Mouse (Mus musculus) left cerebral cortex, postnatal 10 days (tissue): ENCODE data around the gene Midn. TPM values are rescaled to one million over a fixed set of nuclear protein-coding genes. Genes with fewer than 3 reads are reported as not detected.

Experiments used
- DNase-seq, 2 experiments: peaks; one replicate each; pipeline ENCODE4 v3.0.0; 2021 to 2022; ENCODE audit warnings: low spot score in 2 of 2, mixed read lengths in 1 of 2; ENCODE audit errors: extremely low spot score in 1 of 2
- intact Hi-C: fragments of 180-260 bp; cut with DNase I; formaldehyde crosslinking; loops from one replicate; pipeline ENCODE4 v1.15.1; 2025
- total RNA-seq, 2 experiments: library from RNA; stranded (reverse); gene quantifications; 2 replicates each; pipeline ENCODE4 v1.2.3; 2021

The Midn gene
- total RNA-seq, 2 experiments from 2014 or later: 92.6 to 103 TPM

DNA sequence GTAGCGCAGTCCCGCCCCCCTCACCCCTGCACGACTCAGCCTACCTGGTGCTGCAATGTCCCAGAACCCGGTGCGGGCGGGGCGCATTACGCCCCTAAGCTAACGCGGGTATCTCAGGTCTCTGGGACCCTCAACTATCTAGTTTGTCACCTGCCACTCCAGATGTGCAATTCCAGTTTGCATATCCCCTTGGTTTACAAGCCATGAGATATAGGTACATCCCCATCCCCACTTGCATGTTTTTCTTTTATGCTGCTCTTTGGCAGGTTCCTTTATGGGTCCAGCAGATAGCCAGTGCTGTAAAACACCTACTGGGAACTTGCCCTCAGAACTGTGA lies 8.7 kb upstream of the Midn start:
- intact Hi-C loops: no loop called here

GRCm38 (mm10) chr10:80139975-80140665 lies 8.0 kb upstream of the Midn start:
- DNase-seq: peak in 1 of 2 experiments; percentile 24
- intact Hi-C loops: no loop called here

More for the DNA sequence above, 8.7 kb upstream of the Midn start:
- DNase-seq: no peak

- peak in 1 of 2 experiments; percentile 22 for DNase-seq
- intact Hi-C loops: no loop called here
Observed at GRCm38 (mm10) chr10:80140666-80141035, 7.4 kb upstream of the Midn start, which contains the start of gene Cbarp. Gene Cbarp, minus strand, starts transcription at chr10:80140835.

GRCm38 (mm10) chr10:80141243-80141642 lies 6.8 kb upstream of the Midn start:
- peak; percentile 94 to 98 for DNase-seq
- intact Hi-C loops: no loop called here

GRCm38 (mm10) chr10:80141786-80142529 lies 6.1 kb upstream of the Midn start:
- intact Hi-C loops: no loop called here
- peak; percentile 96 to 97 for DNase-seq

GRCm38 (mm10) chr10:80142530-80142925 lies 5.5 kb upstream of the Midn start:
- intact Hi-C loops: no loop called here
- DNase-seq: no peak

DNA sequence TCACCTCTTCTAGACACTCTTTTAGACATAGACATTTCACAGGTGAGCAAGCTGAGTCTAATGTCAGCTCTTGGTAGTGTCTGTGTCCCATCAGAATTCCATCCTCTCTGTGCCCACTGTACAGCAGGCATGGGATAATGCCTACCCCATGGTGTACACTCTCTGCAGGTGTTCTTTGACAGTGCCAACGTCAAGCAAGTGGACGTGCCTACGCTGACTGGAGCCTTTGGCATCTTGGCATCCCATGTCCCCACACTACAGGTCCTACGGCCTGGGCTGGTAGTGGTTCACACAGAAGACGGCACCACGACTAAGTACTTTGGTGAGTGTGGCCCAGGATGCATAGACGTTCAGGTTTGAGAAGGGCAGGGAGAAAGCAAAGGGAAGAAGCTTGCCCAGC lies 4.4 kb upstream of the Midn start:
- intact Hi-C loops: no loop called here
- no peak for DNase-seq

GRCm38 (mm10) chr10:80144159-80144558 lies 3.9 kb upstream of the Midn start:
- intact Hi-C loops: no loop called here
- peak in 1 of 2 experiments; percentile 33 for DNase-seq

- intact Hi-C loops: no loop called here
- DNase-seq: peak in 1 of 2 experiments; percentile 84
Observed at GRCm38 (mm10) chr10:80144864-80145838, 2.9 kb upstream of the Midn start.

DNA sequence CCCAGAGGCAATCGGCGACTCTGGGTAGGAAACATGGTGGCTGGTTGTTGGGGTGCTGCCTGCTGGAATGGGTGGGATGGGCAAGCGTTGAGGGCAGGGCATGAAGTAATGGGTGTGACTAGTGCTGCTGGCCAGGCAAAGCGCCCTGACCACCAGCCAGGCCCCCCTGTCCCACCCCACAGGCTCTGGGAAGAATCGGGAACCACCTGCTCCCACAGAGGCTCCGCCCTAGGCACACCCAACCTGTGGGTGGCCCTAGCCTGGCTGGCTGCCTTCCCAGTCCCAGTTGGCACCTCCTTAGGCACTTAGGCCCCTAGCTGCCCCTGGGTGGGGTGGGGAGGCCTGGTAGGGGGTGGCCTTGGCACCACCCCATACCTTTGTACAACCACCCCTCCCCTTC lies 2.2 kb upstream of the Midn start:
- DNase-seq: peak in 1 of 2 experiments; percentile 73
- intact Hi-C loops: no loop called here

DNA sequence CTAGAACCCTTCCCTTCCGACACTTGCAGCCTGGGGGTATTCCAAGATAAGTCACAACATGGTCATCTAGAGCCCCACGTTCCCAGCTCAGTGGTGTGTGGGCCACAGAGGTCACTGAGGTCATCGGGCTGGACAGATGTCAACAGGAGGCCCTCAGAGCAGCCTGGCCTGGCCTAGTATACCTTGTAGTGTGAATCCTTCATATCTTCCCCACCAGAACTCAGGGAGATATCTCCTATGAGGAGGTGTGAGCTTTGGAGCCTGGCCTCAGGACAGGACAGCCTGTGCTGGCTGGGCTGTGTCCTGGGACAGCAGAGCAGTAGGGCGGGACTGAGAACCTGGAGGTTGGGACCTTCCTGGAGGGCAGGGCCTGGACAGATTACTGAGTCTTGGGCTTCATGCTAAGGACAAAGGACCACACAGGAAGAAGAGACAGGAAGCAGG lies 1.5 kb upstream of the Midn start:
- intact Hi-C loops: no loop called here

DNA sequence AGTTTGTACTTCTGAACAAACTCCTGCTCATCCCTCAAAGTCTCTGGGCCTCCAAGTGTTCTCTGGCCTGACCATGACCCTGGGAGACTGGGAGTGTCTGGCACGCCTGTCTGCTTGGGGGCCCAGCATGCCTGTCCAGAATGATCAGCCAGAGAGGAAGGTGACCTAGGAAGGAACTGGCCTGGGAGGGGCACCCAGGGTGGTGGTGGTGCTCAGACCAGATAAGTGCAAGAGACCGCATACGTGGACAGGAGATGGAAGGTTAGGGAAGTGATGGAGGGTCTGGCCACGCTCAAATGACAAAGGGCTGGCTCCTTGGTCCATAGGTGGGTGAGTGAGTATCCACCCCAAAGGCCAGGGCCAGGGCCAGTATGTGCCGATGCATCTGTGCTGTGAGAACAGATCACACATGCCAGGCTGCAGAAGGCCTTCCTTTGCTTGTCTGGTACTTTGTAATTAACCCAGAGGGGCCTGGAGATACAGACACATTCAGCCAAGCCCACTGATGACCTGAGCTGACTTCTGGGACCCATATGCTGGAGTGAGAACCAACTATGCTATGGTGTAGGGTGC lies 840 bp upstream of the Midn start:
- intact Hi-C loops: no loop called here
- peak in 1 of 2 experiments; percentile 35 for DNase-seq

More for the DNA sequence above, 1.5 kb upstream of the Midn start:
- DNase-seq: peak in 1 of 2 experiments; percentile 58

- peak; percentile 92 to 97 for DNase-seq
- intact Hi-C loops: loop anchor here (2.0 kb wide), 1 partner anchor 16 kb away; the partner anchor contains the start of gene Cirbp
Observed at GRCm38 (mm10) chr10:80148610-80149290, 678 bp downstream of the Midn start.

GRCm38 (mm10) chr10:80149291-80150225 lies 1.5 kb downstream of the Midn start:
- intact Hi-C loops: loop anchor here (2.0 kb wide), 1 partner anchor 15 kb away; the partner anchor contains the start of gene Cirbp

GRCm38 (mm10) chr10:80150226-80151210 lies 2.4 kb downstream of the Midn start:
- intact Hi-C loops: no loop called here
- DNase-seq: peak in 1 of 2 experiments; percentile 86

More at GRCm38 (mm10) chr10:80149291-80150225, 1.5 kb downstream of the Midn start:
- peak; percentile 98 to 99 for DNase-seq
